Mouse (Mus musculus) brown adipose tissue, adult 24 weeks (tissue): Measurements from ENCODE around the gene Gm10065. TPM values are rescaled to one million over a fixed set of nuclear protein-coding genes. Genes with fewer than 3 reads are reported as not detected.
A peak's percentile ranks its signal among the peaks of the same experiment; 100 is the strongest.
"Not testable (repeated sequence)": the region's sequence is repeated elsewhere in the genome, so short reads cannot be mapped to it uniquely, and the experiment has no call there.

Experiments
- H3K27ac ChIP-seq: fragments of 200-500 bp; replicated peaks from 2 replicates; pipeline ENCODE4 v1.5.1; 2012; ENCODE audit warnings: low read depth, mild to moderate bottlenecking, low read length
- H3K4me1 ChIP-seq: fragments of 200-500 bp; 2 replicates; pipeline ENCODE4 v1.6.1; 2012; ENCODE audit warnings: low read length, mixed read lengths; ENCODE audit not compliant: control insufficient read depth, insufficient read depth, insufficient read length
- H3K4me3 ChIP-seq: fragments of 200-500 bp; 2 replicates; pipeline ENCODE4 v1.5.1; 2012; ENCODE audit warnings: low read depth, mild to moderate bottlenecking, low read length, moderate library complexity; ENCODE audit not compliant: insufficient read depth
- polyA plus RNA-seq: library from polyadenylated mRNA; stranded (reverse); fragments of >200 nt; gene quantifications from 2 replicates; pipeline ENCODE4 v1.2.4, GENCODE M21; 2012; ENCODE audit not compliant: missing spikeins, insufficient read depth, insufficient read length

Gm10065 gene
- not detected in 2 replicates for polyA plus RNA-seq

GRCm38 (mm10) chr13:21478759-21479670 lies at the start of gene Gm10065, which contains the start of gene Zkscan4:
Gm10065 (minus strand) TSS chr13:21479441.
Zkscan4 (plus strand) TSS chr13:21478907.
- H3K4me3 ChIP-seq, result peak within 1 kb of the TSS; percentile 91
- not testable (repeated sequence) for H3K4me1 ChIP-seq

GRCm38 (mm10) chr13:21506221-21506649 lies 27.0 kb upstream of the Gm10065 start:
- Histone ChIP-seq H3K4me1 (no peaks in the 10 kb centered on the region), H3K27ac (peak overlapping the region; percentile 74), H3K4me3 (peak overlapping the region; percentile 83)

More at GRCm38 (mm10) chr13:21478759-21479670, at the start of gene Gm10065, which contains the start of gene Zkscan4:
- H3K27ac ChIP-seq, result peak within 1 kb of the TSS; percentile 62

- Histone ChIP-seq H3K4me3 (no peak overlapping the region), H3K27ac (no peak overlapping the region), H3K4me1 (no peaks in the 10 kb centered on the region)
Measured at GRCm38 (mm10) chr13:21502296-21502695, 23.1 kb upstream of the Gm10065 start.

GRCm38 (mm10) chr13:21501182-21501581 lies 21.9 kb upstream of the Gm10065 start, which contains the start of gene Gm11273:
Gm11273 (minus strand) TSS chr13:21501418.
- H3K4me3 ChIP-seq, H3K4me1 ChIP-seq, H3K27ac ChIP-seq: not testable (repeated sequence)

- no peak within 1 kb of the TSS for H3K4me3 ChIP-seq
- H3K27ac ChIP-seq, result no peak within 1 kb of the TSS
- H3K4me1 ChIP-seq, result no peaks in the 10 kb centered on the region
Measured at GRCm38 (mm10) chr13:21495080-21495479, 15.8 kb upstream of the Gm10065 start, which contains the start of gene AK157302. AK157302 (plus strand) TSS chr13:21495223.

GRCm38 (mm10) chr13:21492847-21493246 lies 13.6 kb upstream of the Gm10065 start:
- Histone ChIP-seq H3K4me1 (no peaks in the 10 kb centered on the region), H3K27ac (no peak overlapping the region), H3K4me3 (no peak overlapping the region)

GRCm38 (mm10) chr13:21486881-21487280 lies 7.6 kb upstream of the Gm10065 start:
- no peak overlapping the region for H3K27ac ChIP-seq
- no peak overlapping the region for H3K4me3 ChIP-seq
- H3K4me1 ChIP-seq, result no peaks in the 10 kb centered on the region

GRCm38 (mm10) chr13:21472427-21472826 lies 6.8 kb downstream of the Gm10065 start:
- Histone ChIP-seq H3K27ac (no peak overlapping the region), H3K4me3 (no peak overlapping the region), H3K4me1 (0 out of 2 replicates have a peak, but pooled peaks cover 2% of the 10 kb centered on the region)

- Histone ChIP-seq H3K4me3 (0 out of 2 replicates have a peak overlapping the region, but pooled peaks have one; percentile 14), H3K27ac (no peak overlapping the region)
Measured at GRCm38 (mm10) chr13:21469097-21469496, 10.1 kb downstream of the Gm10065 start.

GRCm38 (mm10) chr13:21468061-21469019 lies 10.9 kb downstream of the Gm10065 start, which contains the start of gene Nkapl:
Nkapl (minus strand) TSS chr13:21468509.
- peak within 1 kb of the TSS; percentile 74 for H3K4me3 ChIP-seq
- H3K4me1 ChIP-seq, result 0 out of 2 replicates have a peak, but pooled peaks cover 2% of the 10 kb centered on the region
- H3K27ac ChIP-seq, result no peak within 1 kb of the TSS

More at GRCm38 (mm10) chr13:21469097-21469496, 10.1 kb downstream of the Gm10065 start:
- H3K4me1 ChIP-seq, result 0 out of 2 replicates have a peak, but pooled peaks cover 2% of the 10 kb centered on the region

- Histone ChIP-seq H3K27ac (no peak overlapping the region), H3K4me1 (0 out of 2 replicates have a peak, but pooled peaks cover 2% of the 10 kb centered on the region), H3K4me3 (no peak overlapping the region)
Measured at GRCm38 (mm10) chr13:21467336-21467735, 11.9 kb downstream of the Gm10065 start.

- H3K4me3 ChIP-seq, H3K27ac ChIP-seq, H3K4me1 ChIP-seq: not testable (repeated sequence)
Measured at GRCm38 (mm10) chr13:21462516-21462915, 16.7 kb downstream of the Gm10065 start.

- no peak overlapping the region for H3K4me3 ChIP-seq
- peaks cover 8% of the 10 kb centered on the region; the same call in 1 of the 2 replicates for H3K4me1 ChIP-seq
- H3K27ac ChIP-seq, result no peak overlapping the region
Measured at GRCm38 (mm10) chr13:21456347-21456746, 22.9 kb downstream of the Gm10065 start.

- Histone ChIP-seq H3K27ac (no peak overlapping the region), H3K4me3 (no peak overlapping the region), H3K4me1 (peaks cover 10% of the 10 kb centered on the region; the same call in 1 of the 2 replicates)
Measured at GRCm38 (mm10) chr13:21454133-21454532, 25.1 kb downstream of the Gm10065 start.
